Comparison of ENCODE assay signal across 11 mouse cellular contexts in the genomic region with DNA sequence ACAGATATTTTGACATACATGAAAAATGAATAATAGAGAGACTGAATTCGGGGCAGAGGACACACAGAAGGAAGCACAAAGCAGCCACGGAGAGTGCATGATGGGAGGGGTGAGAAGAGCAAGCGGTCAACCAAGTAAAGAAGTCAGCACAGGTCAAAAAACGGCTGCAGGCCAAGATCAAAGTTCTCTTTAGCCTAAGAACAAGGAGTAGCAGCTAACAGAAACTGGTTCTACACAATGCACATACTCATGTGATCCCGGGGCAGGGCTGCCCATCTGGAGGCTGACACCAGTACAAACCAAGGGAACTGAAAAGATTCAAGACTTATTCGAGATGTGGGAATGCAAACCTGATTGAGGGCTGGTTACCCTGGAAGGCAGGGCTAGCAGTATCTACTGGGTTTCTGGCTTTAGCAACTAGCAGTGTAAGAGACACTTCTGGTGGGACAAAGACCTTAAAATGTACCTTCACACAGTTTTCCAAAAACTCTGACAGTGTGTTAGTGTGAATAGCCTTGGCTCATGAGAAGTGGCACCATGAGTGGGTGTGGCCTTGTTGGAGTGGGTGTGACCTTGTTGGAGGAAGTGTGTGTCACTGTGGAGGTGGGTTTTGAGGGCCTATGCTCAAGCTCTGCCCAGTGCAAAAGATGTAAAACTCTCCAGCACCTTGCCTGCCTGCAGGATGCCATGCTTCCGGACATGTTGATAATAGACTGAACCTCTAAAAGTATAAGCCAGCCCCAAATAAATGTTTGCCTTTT. TPM values are rescaled to one million over a fixed set of nuclear protein-coding genes. Genes with fewer than 3 reads are reported as not detected.
DNase-seq lines count a peak whose midpoint lies in the region; ATAC-seq lines count a peak whose summit lies in the region.
"Had no signal": no experiment of that assay in that cellular context is flagged by ENCODE, and none has a peak within 500 bp of the region (broad histone marks: within the 10 kb centered on the region; RNA-seq: fewer than 3 reads in every experiment).

No protein-coding gene starts in this region.

- ATAC-seq in inflammation-experienced regulatory T-cells, adult 6 months = peak; percentile 34
- ATAC-seq: intestine, embryonic 16.5 days had no signal

- peak; percentile 25 for DNase-seq in 416B (ENCODE audit: low read depth)
- DNase-seq in CD4-positive, CD25-positive, alpha-beta regulatory T cell, adult 2 months (ENCODE audit: low read depth, low spot score) = peak; percentile 43
- DNase-seq in kidney, postnatal 14 days = peak; percentile 66
- no peak for DNase-seq in right cerebral cortex, postnatal 4 days
- no peak for DNase-seq in spleen, adult 18-20 months
- DNase-seq in ovary, postnatal 10 days (ENCODE audit: low spot score) = no peak
- DNase-seq: adrenal gland, adult 2 months; cerebellum, adult 8-10 months; retina, postnatal 1 day had no signal

RNA-seq across cellular contexts. Expression of gene Auh, which starts 8.2 kb away (rescaled TPM):
- polyA plus RNA-seq in inflammation-experienced regulatory T-cells, adult 6 months (2017; shearing (Covaris generic)) = 10 to 100 TPM; 25.0 to 28.2 (median 26.2) TPM

RNA-seq across cellular contexts. Expression of gene Nfil3, which starts 59.6 kb away (rescaled TPM):
- polyA plus RNA-seq in inflammation-experienced regulatory T-cells, adult 6 months (2017; shearing (Covaris generic)) = 1 to 10 TPM; 2.7 to 4.1 (median 3.8) TPM

Comparison
In these comparisons a context has a peak if more than half of its experiments do, and no peak if none do; other contexts are left out.
1. DNase-seq: peak in 416B (single experiment), CD4-positive, CD25-positive, alpha-beta regulatory T cell, adult 2 months (single experiment) and kidney, postnatal 14 days (single experiment); none in right cerebral cortex, postnatal 4 days (single experiment), spleen, adult 18-20 months (0 of 2) and ovary, postnatal 10 days (single experiment).